21 mouse cellular contexts compared by ENCODE assay signal in the genomic region with DNA sequence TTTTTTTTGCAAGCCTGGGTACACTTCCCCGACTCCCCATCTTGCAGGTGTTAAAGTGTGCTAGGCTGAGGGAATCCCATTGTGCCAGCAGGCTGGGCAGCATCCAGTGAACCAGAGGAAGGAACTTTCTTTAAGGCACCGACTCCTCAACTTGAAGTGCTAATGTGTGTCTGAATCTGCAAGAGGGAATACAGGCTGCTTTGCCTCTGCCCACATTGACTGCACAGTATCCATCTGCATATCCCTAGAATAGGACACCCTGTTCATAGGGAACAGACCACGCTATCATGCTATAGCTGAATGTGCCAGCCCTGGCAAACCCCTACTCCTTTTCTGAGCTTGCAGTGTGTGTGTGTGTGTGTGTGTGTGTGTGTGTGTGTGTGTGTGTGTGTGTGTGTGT.
DNase-seq lines count a peak whose midpoint lies in the region; ATAC-seq lines count a peak whose summit lies in the region.
"Had no signal": no experiment of that assay in that cellular context is flagged by ENCODE, and none has a peak within 500 bp of the region (broad histone marks: within the 10 kb centered on the region; RNA-seq: fewer than 3 reads in every experiment).

No protein-coding gene starts in this region.

- ATAC-seq in embryonic facial prominence, embryonic 13.5 days (ENCODE audit: insufficient number of reproducible peaks, insufficient read depth, low FRiP score, low TSS enrichment, low read depth) = no peak
- no peak for ATAC-seq in limb, embryonic 15.5 days (ENCODE audit: insufficient number of reproducible peaks, low FRiP score, low TSS enrichment, low read depth)
- no peak for ATAC-seq in megakaryocyte-erythroid progenitor cell, adult 5-6 weeks (replicated peaks; ENCODE audit: low FRiP score, low TSS enrichment, poor library complexity, severe bottlenecking)
- ATAC-seq: activated CD4-positive, CD25-positive, alpha-beta regulatory T cell, adult 4 months; forebrain, embryonic 15.5 days had no signal

- peak overlapping the region; percentile 4; the same call in 1 of the 2 replicates for H3K27ac ChIP-seq in embryonic facial prominence, embryonic 13.5 days
- H3K27ac ChIP-seq in embryonic facial prominence, embryonic 10.5 days (replicated peaks) = no peak overlapping the region
- H3K27ac ChIP-seq in limb, embryonic 15.5 days = peak overlapping the region; percentile 19; the same call in 1 of the 2 replicates
- no peak overlapping the region for H3K27ac ChIP-seq in limb, embryonic 10.5 days
- H3K27ac ChIP-seq: forebrain, embryonic 15.5 days; hindbrain, embryonic 13.5 days; kidney, postnatal 0 days; neural tube, embryonic 12.5 days had no signal

- H3K9ac ChIP-seq in embryonic facial prominence, embryonic 13.5 days = no peak overlapping the region
- no peak overlapping the region for H3K9ac ChIP-seq in limb, embryonic 15.5 days
- H3K9ac ChIP-seq: forebrain, embryonic 15.5 days; heart, embryonic 15.5 days; hindbrain, embryonic 13.5 days; midbrain, embryonic 12.5 days; neural tube, embryonic 12.5 days had no signal

- 80% methylated on average over 3 of the region's 3 CpGs for WGBS in embryonic facial prominence, embryonic 13.5 days
- WGBS in embryonic facial prominence, embryonic 10.5 days = 89% methylated on average over 3 of the region's 3 CpGs
- WGBS in limb, embryonic 15.5 days = 66% methylated on average over 3 of the region's 3 CpGs
- 81% methylated on average over 3 of the region's 3 CpGs for WGBS in limb, embryonic 10.5 days

- peaks cover 18% of the 10 kb centered on the region for H3K36me3 ChIP-seq in embryonic facial prominence, embryonic 13.5 days
- H3K36me3 ChIP-seq in embryonic facial prominence, embryonic 10.5 days (replicated peaks) = peaks cover 44% of the 10 kb centered on the region
- no peaks in the 10 kb centered on the region for H3K36me3 ChIP-seq in limb, embryonic 15.5 days
- H3K36me3 ChIP-seq in limb, embryonic 10.5 days = peaks cover 49% of the 10 kb centered on the region
- H3K36me3 ChIP-seq: forebrain, embryonic 15.5 days; heart, embryonic 15.5 days; hindbrain, embryonic 13.5 days; neural tube, embryonic 12.5 days had no signal

- H3K4me1 ChIP-seq in embryonic facial prominence, embryonic 13.5 days = peaks cover 100% of the 10 kb centered on the region
- H3K4me1 ChIP-seq in embryonic facial prominence, embryonic 10.5 days = peaks cover 92% of the 10 kb centered on the region
- peaks cover 99% of the 10 kb centered on the region for H3K4me1 ChIP-seq in limb, embryonic 15.5 days
- H3K4me1 ChIP-seq in limb, embryonic 10.5 days = peaks cover 87% of the 10 kb centered on the region

- H3K9me3 ChIP-seq in embryonic facial prominence, embryonic 13.5 days = no peaks in the 10 kb centered on the region
- H3K9me3 ChIP-seq in embryonic facial prominence, embryonic 10.5 days = no peaks in the 10 kb centered on the region
- no peaks in the 10 kb centered on the region for H3K9me3 ChIP-seq in limb, embryonic 15.5 days
- no peaks in the 10 kb centered on the region for H3K9me3 ChIP-seq in limb, embryonic 10.5 days (replicated peaks)
- H3K9me3 ChIP-seq: forebrain, embryonic 15.5 days; heart, embryonic 15.5 days; hindbrain, embryonic 13.5 days; midbrain, embryonic 12.5 days; neural tube, embryonic 12.5 days had no signal

- H3K4me2 ChIP-seq in embryonic facial prominence, embryonic 13.5 days = no peak overlapping the region
- no peak overlapping the region for H3K4me2 ChIP-seq in limb, embryonic 15.5 days
- H3K4me2 ChIP-seq: forebrain, embryonic 15.5 days; heart, embryonic 15.5 days; hindbrain, embryonic 13.5 days; midbrain, embryonic 12.5 days; neural tube, embryonic 12.5 days had no signal

- H3K4me3 ChIP-seq in embryonic facial prominence, embryonic 13.5 days = no peak overlapping the region
- no peak overlapping the region for H3K4me3 ChIP-seq in embryonic facial prominence, embryonic 10.5 days
- no peak overlapping the region for H3K4me3 ChIP-seq in limb, embryonic 15.5 days
- no peak overlapping the region for H3K4me3 ChIP-seq in limb, embryonic 10.5 days
- H3K4me3 ChIP-seq: forebrain, embryonic 15.5 days; heart, adult 2 months; heart, embryonic 15.5 days; hindbrain, embryonic 13.5 days; midbrain, embryonic 12.5 days; neural tube, embryonic 12.5 days had no signal

- no peak for DNase-seq in embryonic facial prominence, embryonic 10.5 days (ENCODE audit: low spot score)
- peak; percentile 32 to 70 for DNase-seq in layer of hippocampus, adult 18-20 months (ENCODE audit: low spot score in 2 of 2)
- DNase-seq in layer of hippocampus, adult 9-10 months (ENCODE audit: low spot score) = no peak
- DNase-seq in limb, embryonic 10.5 days (ENCODE audit: low spot score) = no peak
- peak; percentile 77 for DNase-seq in brain, adult 2 months (ENCODE audit: low read depth, low spot score)
- DNase-seq: cerebellum, adult 18-20 months; cerebellum, postnatal 14 days; gastrocnemius, postnatal 36 days; heart, adult 2 months; heart, postnatal 36 days; kidney, adult 2 months had no signal

- H3K27me3 ChIP-seq in embryonic facial prominence, embryonic 13.5 days = no peaks in the 10 kb centered on the region
- H3K27me3 ChIP-seq in embryonic facial prominence, embryonic 10.5 days (replicated peaks; ENCODE audit: low read depth, poor library complexity, severe bottlenecking) = no peaks in the 10 kb centered on the region
- no peaks in the 10 kb centered on the region for H3K27me3 ChIP-seq in limb, embryonic 15.5 days
- no peaks in the 10 kb centered on the region for H3K27me3 ChIP-seq in limb, embryonic 10.5 days (ENCODE audit: low read depth, poor library complexity, severe bottlenecking)
- H3K27me3 ChIP-seq: forebrain, embryonic 15.5 days; heart, embryonic 15.5 days; hindbrain, embryonic 13.5 days; midbrain, embryonic 12.5 days; neural tube, embryonic 12.5 days had no signal

Comparison
In these comparisons a context has a peak if more than half of its experiments do, and no peak if none do; other contexts are left out.
1. H3K27ac ChIP-seq: peak in embryonic facial prominence, embryonic 13.5 days (single experiment) and limb, embryonic 15.5 days (single experiment); none in embryonic facial prominence, embryonic 10.5 days (single experiment) and limb, embryonic 10.5 days (single experiment).
2. DNase-seq: peak in layer of hippocampus, adult 18-20 months (2 of 2) and brain, adult 2 months (single experiment); none in embryonic facial prominence, embryonic 10.5 days (single experiment), layer of hippocampus, adult 9-10 months (single experiment) and limb, embryonic 10.5 days (single experiment).